Mouse (Mus musculus) stomach, postnatal 0 days (tissue): ENCODE measurements around the gene Minos1. TPM values are rescaled to one million over a fixed set of nuclear protein-coding genes. Genes with fewer than 3 reads are reported as not detected.
A peak's percentile ranks its signal among the peaks of the same experiment; 100 is the strongest.

Experiments
- ATAC-seq: fragments of 200-750 bp; cut with Nextera tagmentation; 2 replicates; pipeline ENCODE4 v1.8.0; 2017; ENCODE audit not compliant: low FRiP score, low TSS enrichment
- DNase-seq: peaks from one replicate; pipeline ENCODE4 v3.0.0-alpha.2; 2016; ENCODE audit warnings: low spot score
- H3K27ac ChIP-seq: fragments of 300-500 bp; sonication (generic); replicated peaks from 2 replicates; pipeline ENCODE4 v1.5.1; 2014; ENCODE audit warnings: mild to moderate bottlenecking, control low read depth
- H3K27me3 ChIP-seq: fragments of 300-500 bp; sonication (generic); 2 replicates; pipeline ENCODE4 v1.6.1; 2014; ENCODE audit warnings: low read length; ENCODE audit not compliant: control insufficient read depth, insufficient read depth
- H3K36me3 ChIP-seq: fragments of 300-500 bp; sonication (generic); 2 replicates; pipeline ENCODE4 v1.6.1; 2014; ENCODE audit warnings: low read length, mixed read lengths; ENCODE audit not compliant: control insufficient read depth, insufficient read depth
- H3K4me1 ChIP-seq: fragments of 300-500 bp; sonication (generic); replicated peaks from 2 replicates; pipeline ENCODE4 v1.6.1; 2014; ENCODE audit warnings: antibody characterized with exemption; ENCODE audit not compliant: control insufficient read depth, insufficient read depth
- H3K4me2 ChIP-seq: fragments of 300-500 bp; sonication (generic); replicated peaks from 2 replicates; pipeline ENCODE4 v1.6.1; 2014; ENCODE audit warnings: low read depth, mild to moderate bottlenecking, control low read depth, moderate library complexity
- H3K4me3 ChIP-seq: fragments of 300-500 bp; sonication (generic); 2 replicates; pipeline ENCODE4 v1.5.1; 2014; ENCODE audit warnings: low read depth, low read length, control low read depth
- H3K9ac ChIP-seq: fragments of 300-500 bp; sonication (generic); 2 replicates; pipeline ENCODE4 v1.6.1; 2014; ENCODE audit warnings: mild to moderate bottlenecking, low read length, control low read depth, mixed read lengths
- H3K9me3 ChIP-seq: fragments of 300-500 bp; sonication (generic); 2 replicates; pipeline ENCODE4 v1.6.1; 2016; ENCODE audit warnings: low read length; ENCODE audit not compliant: control insufficient read depth
- CTCF ChIP-seq: IDR thresholded peaks from 2 replicates; pipeline ENCODE4 v1.5.1; 2016; ENCODE audit warnings: antibody characterized with exemption, low read depth, mild to moderate bottlenecking, moderate library complexity
- EP300 ChIP-seq: optimal IDR thresholded peaks from 2 replicates; pipeline ENCODE3; 2016; ENCODE audit warnings: antibody characterized with exemption
- WGBS: fragments of 180-500 bp; shearing (Covaris S2); extraction: QIAGEN DNeasy Blood & Tissue Kit; methylation state at CpG from one replicate; pipeline ENCODE4 v1.1.7; 2014; 5-methylcytosine and 5-hydroxymethylcytosine counted together
- polyA plus RNA-seq: library from polyadenylated mRNA; unstranded; fragments of >200 nt; fragmentation: Nextera tagmentation; extraction: Ambion mirVana; gene quantifications from 2 replicates; pipeline ENCODE4 v1.2.1, GENCODE M21; 2015

Minos1 gene
- polyA plus RNA-seq, 1 experiment from 2014 or later, result 588 TPM

GRCm38 (mm10) chr4:139129806-139130700, 860 bp downstream of the Minos1 start:
- DNase-seq (peak; percentile 57), ATAC-seq (peak; percentile 11)
- H3K4me2 ChIP-seq, result peak overlapping the region; percentile 93
- no peaks in the 10 kb centered on the region for H3K4me1 ChIP-seq
- H3K9ac ChIP-seq, result peak overlapping the region; percentile 96
- no peaks in the 10 kb centered on the region for H3K27me3 ChIP-seq
- TF ChIP-seq CTCF (no peak), EP300 (no peak)
- H3K27ac ChIP-seq, result peak overlapping the region; percentile 91
- H3K4me3 ChIP-seq, result peak overlapping the region; percentile 92
- no peaks in the 10 kb centered on the region for H3K36me3 ChIP-seq
- 2% methylated on average over 54 of the region's 57 CpGs for WGBS
- H3K9me3 ChIP-seq, result no peaks in the 10 kb centered on the region

GRCm38 (mm10) chr4:139126475-139126874, 4.4 kb downstream of the Minos1 start:
- no peaks in the 10 kb centered on the region for H3K4me1 ChIP-seq
- ATAC-seq, result no peak

GRCm38 (mm10) chr4:139124940-139125339, 6.0 kb downstream of the Minos1 start:
- H3K4me3 ChIP-seq, result no peak overlapping the region
- no peak for DNase-seq
- ATAC-seq, result peak; percentile 59; the same call in 1 of the 2 replicates
- no peak overlapping the region for H3K27ac ChIP-seq
- no peaks in the 10 kb centered on the region for H3K9me3 ChIP-seq
- H3K4me2 ChIP-seq, result no peak overlapping the region
- H3K36me3 ChIP-seq, result no peaks in the 10 kb centered on the region
- H3K4me1 ChIP-seq, result peaks cover 3% of the 10 kb centered on the region
- H3K9ac ChIP-seq, result no peak overlapping the region
- no peak for TF ChIP-seq CTCF
- H3K27me3 ChIP-seq, result no peaks in the 10 kb centered on the region
- WGBS, result 61% methylated on average over 6 of the region's 6 CpGs

More at GRCm38 (mm10) chr4:139126475-139126874, 4.4 kb downstream of the Minos1 start:
- Histone ChIP-seq H3K27me3 (no peaks in the 10 kb centered on the region), H3K9ac (no peak overlapping the region), H3K9me3 (no peaks in the 10 kb centered on the region), H3K4me2 (no peak overlapping the region), H3K27ac (no peak overlapping the region), H3K4me3 (no peak overlapping the region), H3K36me3 (no peaks in the 10 kb centered on the region)
- TF ChIP-seq CTCF (peak; percentile 37), EP300 (no peak)
- WGBS, result 88% methylated on average over 3 of the region's 3 CpGs
- no peak for DNase-seq

- DNase-seq (no peak), ATAC-seq (no peak)
- 78% methylated on average over 4 of the region's 4 CpGs for WGBS
- Histone ChIP-seq H3K4me2 (no peak overlapping the region), H3K9ac (no peak overlapping the region), H3K27me3 (no peaks in the 10 kb centered on the region), H3K4me3 (no peak overlapping the region), H3K4me1 (peaks cover 6% of the 10 kb centered on the region), H3K36me3 (no peaks in the 10 kb centered on the region), H3K27ac (no peak overlapping the region), H3K9me3 (no peaks in the 10 kb centered on the region)
- no peak for TF ChIP-seq EP300
- TF ChIP-seq CTCF, result no peak
These were observed 8.4 kb downstream of the Minos1 start for GRCm38 (mm10) chr4:139122557-139122956.

GRCm38 (mm10) chr4:139120998-139121397, 9.9 kb downstream of the Minos1 start:
- Histone ChIP-seq H3K36me3 (no peaks in the 10 kb centered on the region), H3K4me2 (no peak overlapping the region), H3K27me3 (no peaks in the 10 kb centered on the region), H3K4me1 (peaks cover 8% of the 10 kb centered on the region), H3K9me3 (no peaks in the 10 kb centered on the region), H3K4me3 (no peak overlapping the region), H3K27ac (no peak overlapping the region), H3K9ac (no peak overlapping the region)
- no peak for TF ChIP-seq CTCF
- TF ChIP-seq EP300, result no peak
- ATAC-seq (no peak), DNase-seq (no peak)
- WGBS, result 53% methylated on average over 7 of the region's 7 CpGs

GRCm38 (mm10) chr4:139120281-139120814, 10.6 kb downstream of the Minos1 start:
- Histone ChIP-seq H3K27me3 (no peaks in the 10 kb centered on the region), H3K36me3 (no peaks in the 10 kb centered on the region), H3K9ac (no peak overlapping the region), H3K27ac (no peak overlapping the region), H3K4me1 (peaks cover 8% of the 10 kb centered on the region), H3K4me2 (no peak overlapping the region), H3K4me3 (no peak overlapping the region), H3K9me3 (no peaks in the 10 kb centered on the region)
- 26% methylated on average over 4 of the region's 4 CpGs for WGBS
- no peak for DNase-seq
- ATAC-seq, result no peak
- TF ChIP-seq CTCF, result no peak
- TF ChIP-seq EP300, result no peak
